Mouse (Mus musculus): ENCODE data around the gene Il1rapl1. TPM values are rescaled to one million over a fixed set of nuclear protein-coding genes. Genes with fewer than 3 reads are reported as not detected.

The Il1rapl1 gene
- polyA plus RNA-seq, 1 experiment from 2014 or later: 2.1 TPM

GRCm38 (mm10) chrX:88093936-88094569 lies 21.4 kb downstream of the Il1rapl1 start:
- no peaks in the 10 kb centered on the region for H3K9me3 ChIP-seq (ENCODE audit: control insufficient read depth, low read length)
- no peak overlapping the region for H3K27ac ChIP-seq (ENCODE audit: low read depth)
- no peak overlapping the region for H3K9ac ChIP-seq (ENCODE audit: low read length)
- DNase-seq (ENCODE audit: low spot score) (no peak), ATAC-seq (replicated peaks; ENCODE audit: low FRiP score, low TSS enrichment, low read depth) (no peak)
- H3K4me1 ChIP-seq (replicated peaks; ENCODE audit: control insufficient read depth, insufficient read depth, low read length): no peaks in the 10 kb centered on the region
- no peaks in the 10 kb centered on the region for H3K36me3 ChIP-seq (ENCODE audit: control insufficient read depth, insufficient read depth, low read length)
- no peak overlapping the region for H3K4me2 ChIP-seq (ENCODE audit: low read length)
- no peak overlapping the region for H3K4me3 ChIP-seq (ENCODE audit: low read depth, low read length)
- H3K27me3 ChIP-seq (replicated peaks; ENCODE audit: control insufficient read depth, insufficient read depth, low read length): no peaks in the 10 kb centered on the region

GRCm38 (mm10) chrX:88089873-88090272 lies 25.6 kb downstream of the Il1rapl1 start:
- WGBS: 69% methylated on average over 2 of the region's 2 CpGs
- no peak overlapping the region for H3K9ac ChIP-seq (ENCODE audit: low read length)

GRCm38 (mm10) chrX:88072741-88073419 lies 42.6 kb downstream of the Il1rapl1 start:
- Histone ChIP-seq H3K4me3 (ENCODE audit: low read depth, low read length) (no peak overlapping the region), H3K9ac (ENCODE audit: low read length) (no peak overlapping the region), H3K36me3 (ENCODE audit: control insufficient read depth, insufficient read depth, low read length) (no peaks in the 10 kb centered on the region), H3K4me1 (replicated peaks; ENCODE audit: control insufficient read depth, insufficient read depth, low read length) (no peaks in the 10 kb centered on the region), H3K27me3 (replicated peaks; ENCODE audit: control insufficient read depth, insufficient read depth, low read length) (no peaks in the 10 kb centered on the region), H3K9me3 (ENCODE audit: control insufficient read depth, low read length) (no peaks in the 10 kb centered on the region), H3K4me2 (ENCODE audit: low read length) (no peak overlapping the region), H3K27ac (ENCODE audit: low read depth) (no peak overlapping the region)
- no peak for ATAC-seq (replicated peaks; ENCODE audit: low FRiP score, low TSS enrichment, low read depth)
- 59% methylated on average over 7 of the region's 7 CpGs for WGBS
- DNase-seq (ENCODE audit: low spot score): no peak

More at GRCm38 (mm10) chrX:88089873-88090272, 25.6 kb downstream of the Il1rapl1 start:
- H3K4me3 ChIP-seq (ENCODE audit: low read depth, low read length): no peak overlapping the region
- ATAC-seq (replicated peaks; ENCODE audit: low FRiP score, low TSS enrichment, low read depth) (no peak), DNase-seq (ENCODE audit: low spot score) (no peak)
- no peaks in the 10 kb centered on the region for H3K27me3 ChIP-seq (replicated peaks; ENCODE audit: control insufficient read depth, insufficient read depth, low read length)
- H3K36me3 ChIP-seq (ENCODE audit: control insufficient read depth, insufficient read depth, low read length): no peaks in the 10 kb centered on the region
- no peaks in the 10 kb centered on the region for H3K4me1 ChIP-seq (replicated peaks; ENCODE audit: control insufficient read depth, insufficient read depth, low read length)
- H3K4me2 ChIP-seq (ENCODE audit: low read length): no peak overlapping the region
- H3K27ac ChIP-seq (ENCODE audit: low read depth): no peak overlapping the region
- H3K9me3 ChIP-seq (ENCODE audit: control insufficient read depth, low read length): no peaks in the 10 kb centered on the region

DNA sequence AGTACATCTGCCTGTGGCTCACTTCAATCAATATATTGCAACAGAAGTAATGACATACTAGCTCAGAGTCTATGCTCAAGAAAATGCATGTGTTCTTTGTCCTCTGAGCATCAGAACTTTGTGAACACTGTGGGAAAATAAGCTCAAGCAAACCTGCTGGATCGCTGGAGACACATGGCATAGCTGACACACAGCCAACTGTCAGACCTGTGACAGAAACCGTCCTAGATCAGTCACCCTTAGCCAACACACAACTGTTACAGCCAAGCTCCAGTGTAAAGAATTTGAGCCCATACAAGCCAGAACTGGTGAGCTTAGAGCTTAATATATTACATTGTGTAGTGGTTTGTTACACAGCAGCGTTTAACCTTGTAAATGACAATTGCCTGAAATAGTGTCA lies 45.1 kb downstream of the Il1rapl1 start:
- 82% methylated on average over 3 of the region's 3 CpGs for WGBS
- Histone ChIP-seq H3K36me3 (ENCODE audit: control insufficient read depth, insufficient read depth, low read length) (no peaks in the 10 kb centered on the region), H3K9me3 (ENCODE audit: control insufficient read depth, low read length) (no peaks in the 10 kb centered on the region), H3K9ac (ENCODE audit: low read length) (no peak overlapping the region), H3K4me2 (ENCODE audit: low read length) (no peak overlapping the region), H3K27ac (ENCODE audit: low read depth) (no peak overlapping the region), H3K4me3 (ENCODE audit: low read depth, low read length) (no peak overlapping the region), H3K4me1 (replicated peaks; ENCODE audit: control insufficient read depth, insufficient read depth, low read length) (no peaks in the 10 kb centered on the region), H3K27me3 (replicated peaks; ENCODE audit: control insufficient read depth, insufficient read depth, low read length) (no peaks in the 10 kb centered on the region)
- ATAC-seq (replicated peaks; ENCODE audit: low FRiP score, low TSS enrichment, low read depth) (no peak), DNase-seq (ENCODE audit: low spot score) (no peak)

GRCm38 (mm10) chrX:88043556-88043955 lies 71.9 kb downstream of the Il1rapl1 start:
- Histone ChIP-seq H3K9me3 (ENCODE audit: control insufficient read depth, low read length) (no peaks in the 10 kb centered on the region), H3K9ac (ENCODE audit: low read length) (no peak overlapping the region), H3K4me2 (ENCODE audit: low read length) (no peak overlapping the region), H3K27me3 (replicated peaks; ENCODE audit: control insufficient read depth, insufficient read depth, low read length) (no peaks in the 10 kb centered on the region), H3K27ac (ENCODE audit: low read depth) (no peak overlapping the region), H3K4me3 (ENCODE audit: low read depth, low read length) (no peak overlapping the region), H3K4me1 (replicated peaks; ENCODE audit: control insufficient read depth, insufficient read depth, low read length) (no peaks in the 10 kb centered on the region), H3K36me3 (ENCODE audit: control insufficient read depth, insufficient read depth, low read length) (no peaks in the 10 kb centered on the region)
- whole genome bisulfite sequencing: 76% methylated on average over 1 of the region's 1 CpGs
- ATAC-seq (replicated peaks; ENCODE audit: low FRiP score, low TSS enrichment, low read depth) (no peak), DNase-seq (ENCODE audit: low spot score) (no peak)

DNA sequence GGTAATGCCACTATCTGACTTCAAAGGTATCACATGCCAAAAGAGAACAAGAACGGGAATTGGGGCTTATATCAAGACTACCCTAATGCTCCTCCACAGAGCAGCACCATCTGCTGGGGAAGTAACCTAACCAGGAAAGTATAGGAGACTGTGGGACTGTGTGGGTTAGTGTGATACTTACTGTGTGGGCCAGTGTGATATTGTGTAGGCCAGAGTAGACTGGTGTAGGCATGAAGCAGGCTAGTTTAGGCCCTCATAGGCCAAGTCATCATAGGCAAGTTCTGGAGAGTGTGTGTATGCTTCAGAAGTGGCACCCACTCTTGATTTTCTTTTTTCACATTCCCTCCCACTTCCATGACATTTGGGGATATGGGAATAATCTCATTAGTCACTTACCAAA lies 76.5 kb downstream of the Il1rapl1 start:
- Histone ChIP-seq H3K9me3 (ENCODE audit: control insufficient read depth, low read length) (no peaks in the 10 kb centered on the region), H3K4me2 (ENCODE audit: low read length) (no peak overlapping the region), H3K9ac (ENCODE audit: low read length) (no peak overlapping the region), H3K27me3 (replicated peaks; ENCODE audit: control insufficient read depth, insufficient read depth, low read length) (no peaks in the 10 kb centered on the region), H3K4me3 (ENCODE audit: low read depth, low read length) (no peak overlapping the region), H3K36me3 (ENCODE audit: control insufficient read depth, insufficient read depth, low read length) (no peaks in the 10 kb centered on the region), H3K4me1 (replicated peaks; ENCODE audit: control insufficient read depth, insufficient read depth, low read length) (no peaks in the 10 kb centered on the region), H3K27ac (ENCODE audit: low read depth) (no peak overlapping the region)
- ATAC-seq (replicated peaks; ENCODE audit: low FRiP score, low TSS enrichment, low read depth) (no peak), DNase-seq (ENCODE audit: low spot score) (no peak)
- WGBS: 57% methylated on average over 1 of the region's 1 CpGs

DNA sequence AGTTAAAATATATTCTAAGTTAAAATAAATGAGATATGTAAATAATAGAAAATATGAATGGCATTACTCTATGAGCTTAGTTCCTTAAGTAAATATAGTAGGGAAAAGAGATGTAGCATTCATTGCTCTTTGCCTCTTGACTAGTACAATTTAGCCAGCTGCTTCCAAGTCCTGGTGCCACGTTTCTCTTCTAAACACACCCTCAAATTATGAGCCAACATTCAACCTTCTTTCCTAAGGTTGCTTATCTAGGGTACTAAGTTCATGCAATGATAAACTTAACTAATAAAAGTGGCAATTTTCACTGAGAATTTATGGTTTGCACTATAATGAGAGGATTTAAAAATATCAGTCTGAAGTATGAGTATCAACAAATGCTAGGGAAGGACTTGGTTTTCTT lies 218.3 kb downstream of the Il1rapl1 start:
- no peak for ATAC-seq (replicated peaks; ENCODE audit: low FRiP score, low TSS enrichment, low read depth)
- no peak overlapping the region for H3K9ac ChIP-seq (ENCODE audit: low read length)
- H3K36me3 ChIP-seq (ENCODE audit: control insufficient read depth, insufficient read depth, low read length): no peaks in the 10 kb centered on the region
- H3K4me3 ChIP-seq (ENCODE audit: low read depth, low read length): no peak overlapping the region
- no peak for DNase-seq (ENCODE audit: low spot score)
- no peaks in the 10 kb centered on the region for H3K27me3 ChIP-seq (replicated peaks; ENCODE audit: control insufficient read depth, insufficient read depth, low read length)
- no peak overlapping the region for H3K4me2 ChIP-seq (ENCODE audit: low read length)
- no peaks in the 10 kb centered on the region for H3K9me3 ChIP-seq (ENCODE audit: control insufficient read depth, low read length)
- no peak overlapping the region for H3K27ac ChIP-seq (ENCODE audit: low read depth)
- WGBS: 73% methylated on average over 1 of the region's 1 CpGs
- no peaks in the 10 kb centered on the region for H3K4me1 ChIP-seq (replicated peaks; ENCODE audit: control insufficient read depth, insufficient read depth, low read length)

- no peak for ATAC-seq (replicated peaks; ENCODE audit: low FRiP score, low TSS enrichment, low read depth)
- no peaks in the 10 kb centered on the region for H3K36me3 ChIP-seq (ENCODE audit: control insufficient read depth, insufficient read depth, low read length)
- H3K4me3 ChIP-seq (ENCODE audit: low read depth, low read length): no peak overlapping the region
- H3K9me3 ChIP-seq (ENCODE audit: control insufficient read depth, low read length): no peaks in the 10 kb centered on the region
- no peak overlapping the region for H3K9ac ChIP-seq (ENCODE audit: low read length)
- H3K27ac ChIP-seq (ENCODE audit: low read depth): no peak overlapping the region
- H3K27me3 ChIP-seq (replicated peaks; ENCODE audit: control insufficient read depth, insufficient read depth, low read length): no peaks in the 10 kb centered on the region
- no peak overlapping the region for H3K4me2 ChIP-seq (ENCODE audit: low read length)
- no peak for DNase-seq (ENCODE audit: low spot score)
- H3K4me1 ChIP-seq (replicated peaks; ENCODE audit: control insufficient read depth, insufficient read depth, low read length): no peaks in the 10 kb centered on the region
Observed at GRCm38 (mm10) chrX:87891916-87892315, 223.5 kb downstream of the Il1rapl1 start.

DNA sequence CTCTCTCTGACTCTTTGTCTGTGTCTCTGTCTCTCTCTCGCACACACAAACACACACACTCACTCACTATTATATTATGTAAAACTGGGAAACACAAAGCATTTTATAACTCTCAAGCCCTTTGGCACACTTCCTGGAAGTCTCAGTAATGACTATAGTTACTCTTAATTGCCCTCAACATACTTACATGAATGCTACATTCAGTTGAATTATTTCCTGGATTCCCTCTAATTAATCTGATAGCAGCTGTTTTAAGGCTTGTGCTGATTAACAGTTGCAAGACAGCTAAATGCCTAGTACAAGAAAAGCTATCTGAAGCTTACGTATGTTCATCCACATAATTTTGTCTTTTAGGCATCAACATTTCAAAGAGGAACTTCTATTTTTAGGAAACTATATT lies 261.3 kb downstream of the Il1rapl1 start:
- H3K27me3 ChIP-seq (replicated peaks; ENCODE audit: control insufficient read depth, insufficient read depth, low read length): no peaks in the 10 kb centered on the region
- ATAC-seq (replicated peaks; ENCODE audit: low FRiP score, low TSS enrichment, low read depth) (no peak), DNase-seq (ENCODE audit: low spot score) (no peak)
- H3K4me1 ChIP-seq (replicated peaks; ENCODE audit: control insufficient read depth, insufficient read depth, low read length): no peaks in the 10 kb centered on the region
- WGBS: 75% methylated on average over 2 of the region's 2 CpGs
- H3K36me3 ChIP-seq (ENCODE audit: control insufficient read depth, insufficient read depth, low read length): no peaks in the 10 kb centered on the region
- no peak overlapping the region for H3K9ac ChIP-seq (ENCODE audit: low read length)
- no peak overlapping the region for H3K27ac ChIP-seq (ENCODE audit: low read depth)
- no peak overlapping the region for H3K4me3 ChIP-seq (ENCODE audit: low read depth, low read length)
- H3K9me3 ChIP-seq (ENCODE audit: control insufficient read depth, low read length): no peaks in the 10 kb centered on the region
- H3K4me2 ChIP-seq (ENCODE audit: low read length): no peak overlapping the region

All from intestine, embryonic 14.5 days (tissue).